Mouse (Mus musculus) layer of hippocampus, adult 2 months (tissue): ENCODE data around the gene Chpt1. TPM values are rescaled to one million over a fixed set of nuclear protein-coding genes. Genes with fewer than 3 reads are reported as not detected.
A peak's percentile ranks its signal among the peaks of the same experiment; 100 is the strongest.

Experiments
- DNase-seq, 2 experiments: peaks; one replicate each; pipeline ENCODE4 v3.0.0; 2022; ENCODE audit warnings: low spot score in 2 of 2
- H3K27ac ChIP-seq: fragments of 200-600 bp; 2 replicates; pipeline ENCODE4 v1.8.1; 2022
- H3K4me3 ChIP-seq: fragments of 200-600 bp; 2 replicates; pipeline ENCODE4 v1.8.1; 2022; ENCODE audit warnings: mild to moderate bottlenecking
- CTCF ChIP-seq: fragments of 200-600 bp; conservative IDR thresholded peaks from 2 replicates; pipeline ENCODE4 v1.8.1; 2022; ENCODE audit warnings: antibody characterized with exemption, mild to moderate bottlenecking, moderate library complexity
- total RNA-seq, 2 experiments: library from RNA; stranded (reverse); gene quantifications; 2 replicates each; pipeline ENCODE4 v1.2.3; 2021

The Chpt1 gene
- total RNA-seq, 2 experiments from 2014 or later: 42.2 to 44.9 TPM

DNA sequence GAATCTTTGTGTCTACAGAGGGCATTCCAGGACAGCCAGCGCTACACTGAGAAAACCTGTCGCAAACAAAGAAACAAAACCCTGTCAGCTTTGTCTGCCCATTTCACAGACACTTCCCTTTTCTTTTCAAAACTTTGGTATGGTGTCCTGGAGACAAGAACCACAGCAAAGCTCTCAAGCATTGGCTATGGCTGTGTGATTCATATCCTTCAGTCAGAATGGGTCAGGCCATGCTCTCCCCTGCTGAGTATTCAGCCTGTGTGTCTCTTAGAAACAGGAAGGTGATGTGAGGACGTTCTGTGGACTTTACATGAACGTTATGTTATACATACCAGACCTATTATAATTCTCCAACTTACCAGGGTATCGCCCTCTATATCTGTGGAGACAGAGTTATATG, 86.2 kb downstream of the Chpt1 start:
- no peak for TF ChIP-seq CTCF
- H3K27ac ChIP-seq: no peak overlapping the region
- no peak for DNase-seq
- no peak overlapping the region for H3K4me3 ChIP-seq

DNA sequence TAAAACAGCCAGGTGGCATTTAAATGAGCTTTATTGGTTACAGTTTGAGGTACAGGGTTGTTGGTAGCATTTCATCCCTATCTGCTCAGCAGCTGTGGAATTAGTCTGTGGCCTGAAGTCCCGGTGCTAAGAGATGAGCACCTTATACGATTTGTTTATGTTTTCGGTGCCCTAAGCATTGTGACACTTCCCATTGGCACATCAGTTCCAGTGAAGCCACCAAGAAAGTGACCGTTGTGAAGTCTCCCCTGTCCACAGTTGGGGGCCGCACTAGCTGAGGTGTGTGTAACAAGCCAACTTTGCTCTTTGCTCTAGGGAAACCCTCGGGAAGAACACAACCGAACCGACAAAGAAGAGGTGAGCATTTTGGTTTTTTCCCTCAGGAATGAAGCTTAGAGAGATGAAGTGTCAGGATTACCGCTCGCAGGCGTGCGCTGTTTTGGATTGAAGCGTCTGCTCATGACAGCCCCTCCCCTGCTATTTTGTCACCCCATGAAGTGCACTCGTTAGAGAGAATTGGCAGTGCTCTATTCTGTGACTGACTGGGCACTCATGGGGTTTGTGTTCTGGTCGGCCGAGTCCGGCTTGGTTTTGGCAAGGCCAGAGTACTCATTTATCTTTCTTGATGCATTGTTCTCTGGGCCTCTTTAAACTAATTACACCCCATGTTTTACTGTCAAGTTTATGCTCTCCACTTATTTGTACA, 91.4 kb downstream of the Chpt1 start:
- no peak for TF ChIP-seq CTCF
- H3K27ac ChIP-seq: no peak overlapping the region
- no peak for DNase-seq
- H3K4me3 ChIP-seq: no peak overlapping the region

GRCm38 (mm10) chr10:88409751-88410150, 94.1 kb downstream of the Chpt1 start:
- Histone ChIP-seq H3K27ac (no peak overlapping the region), H3K4me3 (no peak overlapping the region)
- TF ChIP-seq CTCF: no peak
- DNase-seq: no peak

DNA sequence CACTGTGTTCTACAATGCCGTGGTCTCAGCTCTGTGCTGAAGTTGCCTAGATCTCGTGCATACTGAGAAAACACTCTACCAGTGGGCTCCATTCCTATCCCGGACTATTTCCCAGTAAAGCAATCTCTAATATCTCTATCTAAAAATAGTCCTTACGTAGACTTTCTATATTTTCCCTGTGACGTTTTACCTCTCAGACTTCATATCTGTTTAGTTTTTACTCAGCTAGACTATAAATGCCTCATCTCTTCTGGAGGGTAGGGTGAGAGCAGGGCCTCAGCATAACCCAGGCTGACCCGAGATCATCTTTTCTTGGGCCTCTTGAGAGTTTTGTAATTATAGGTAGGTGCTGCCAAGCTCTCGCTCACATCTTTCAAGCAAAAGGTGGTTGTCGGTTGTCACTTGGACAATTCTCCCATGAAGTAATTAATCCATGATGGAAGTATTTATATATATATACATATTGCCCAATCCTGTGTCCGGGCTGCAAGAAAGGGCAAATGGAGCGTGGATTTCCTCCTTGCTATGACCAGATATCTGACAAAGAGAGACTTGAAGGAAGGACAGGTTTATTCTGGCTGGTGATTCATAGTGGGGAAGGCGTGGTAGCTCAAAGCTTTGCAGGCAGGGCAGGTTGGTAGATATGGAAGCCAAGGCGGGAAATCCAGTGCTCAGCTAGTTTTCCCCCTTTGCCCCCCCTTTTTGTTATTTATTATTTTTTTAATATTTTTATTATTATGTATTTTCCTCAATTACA, 95.8 kb downstream of the Chpt1 start:
- TF ChIP-seq CTCF: no peak

GRCm38 (mm10) chr10:88405812-88406211, 98.1 kb downstream of the Chpt1 start:
- TF ChIP-seq CTCF: no peak
- DNase-seq: peak; percentile 21 to 34
- Histone ChIP-seq H3K27ac (no peak overlapping the region), H3K4me3 (no peak overlapping the region)

More for the DNA sequence above, 95.8 kb downstream of the Chpt1 start:
- Histone ChIP-seq H3K27ac (no peak overlapping the region), H3K4me3 (no peak overlapping the region)
- no peak for DNase-seq

DNA sequence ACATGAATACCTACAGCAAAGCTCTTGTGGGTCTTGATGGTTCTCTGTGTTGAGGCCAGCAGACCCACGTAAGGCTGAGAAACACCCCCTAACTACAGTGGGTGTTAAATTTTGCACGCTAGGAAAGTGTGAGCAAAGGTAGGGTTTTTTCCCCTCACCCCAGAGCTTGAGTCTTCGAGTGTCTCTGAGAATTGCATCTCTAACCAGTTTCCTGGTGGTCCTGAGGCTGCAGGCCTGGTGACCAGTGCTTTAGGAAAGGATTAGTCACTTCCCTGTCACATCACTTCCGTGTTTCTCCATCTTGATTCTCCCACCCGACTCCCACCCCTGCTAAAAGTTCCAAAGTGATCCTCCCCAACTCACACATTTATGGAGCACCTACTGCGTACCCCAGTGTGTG, 99.7 kb downstream of the Chpt1 start:
- Histone ChIP-seq H3K27ac (no peak overlapping the region), H3K4me3 (no peak overlapping the region)
- DNase-seq: no peak
- TF ChIP-seq CTCF: no peak

GRCm38 (mm10) chr10:88403021-88403420, 100.9 kb downstream of the Chpt1 start:
- Histone ChIP-seq H3K27ac (no peak overlapping the region), H3K4me3 (no peak overlapping the region)
- no peak for TF ChIP-seq CTCF
- DNase-seq: no peak

Other genes with a start within 250 kb of the Chpt1 start
- gene Dram1, start 125.0 kb downstream of the Chpt1 start, total RNA-seq: 1 to 10 TPM in 1 of 2 experiments, under 1 TPM in 1; 0.88 to 1.5 TPM
- 10 to 100 TPM; 72.6 to 74.4 TPM for gene Gnptab, start 124.9 kb downstream of the Chpt1 start, total RNA-seq
- 1 to 10 TPM in 1 of 2 experiments, under 1 TPM in 1; 0.44 to 1.4 TPM for gene Sycp3, start 44.5 kb downstream of the Chpt1 start, total RNA-seq
- gene Mybpc1, start 101.1 kb upstream of the Chpt1 start, total RNA-seq: 1 to 10 TPM in 1 of 2 experiments, under 1 TPM in 1; 0.82 to 1.4 TPM
- not detected for gene Spic, start 180.9 kb upstream of the Chpt1 start, total RNA-seq
- gene Arl1, start 226.8 kb upstream of the Chpt1 start, total RNA-seq: 100 to 1,000 TPM; 132 TPM